Mouse (Mus musculus): ENCODE measurements around the gene Sema3a. TPM values are rescaled to one million over a fixed set of nuclear protein-coding genes. Genes with fewer than 3 reads are reported as not detected.

The Sema3a gene
- polyA plus RNA-seq, 1 experiment: 0.24 TPM

DNA sequence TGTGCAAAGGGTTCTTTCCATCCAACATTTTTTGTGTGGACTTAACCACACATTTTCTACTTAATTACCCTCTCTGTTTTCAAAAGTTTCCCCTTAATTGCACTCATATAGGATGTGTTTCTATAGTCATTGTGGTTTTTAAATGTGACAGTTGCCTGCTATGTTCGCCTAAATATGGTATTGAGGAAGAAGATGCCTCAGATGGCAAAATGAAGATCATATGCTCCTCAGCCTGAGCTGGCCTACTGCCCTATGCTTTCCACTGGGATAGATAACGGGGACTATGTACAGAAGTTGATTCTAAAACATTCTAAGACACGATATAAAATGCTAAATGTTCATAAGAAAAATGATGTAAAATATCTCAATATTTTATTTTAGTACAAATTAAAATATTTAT lies 138.3 kb downstream of the Sema3a start:
- no peaks in the 10 kb centered on the region for H3K27me3 ChIP-seq (ENCODE audit: control insufficient read depth, insufficient read depth, low read length, poor library complexity, severe bottlenecking)
- H3K4me1 ChIP-seq (ENCODE audit: control insufficient read depth, insufficient read depth, low read length): no peaks in the 10 kb centered on the region

GRCm38 (mm10) chr5:13312667-13313066 lies 187.5 kb downstream of the Sema3a start:
- H3K27ac ChIP-seq (ENCODE audit: insufficient read depth, low read length): no peak overlapping the region
- no peak overlapping the region for H3K4me3 ChIP-seq (ENCODE audit: low read depth, low read length)
- H3K4me1 ChIP-seq (ENCODE audit: control insufficient read depth, insufficient read depth, low read length): no peaks in the 10 kb centered on the region
- no peak overlapping the region for H3K9ac ChIP-seq (ENCODE audit: low read depth, poor library complexity, severe bottlenecking)
- TF ChIP-seq POLR2A (IDR thresholded peaks at IDR 0.05; ENCODE audit: insufficient read depth, low read length): no peak
- no peak for TF ChIP-seq EP300 (IDR thresholded peaks at IDR 0.05; ENCODE audit: insufficient read depth, low read depth, low read length)
- no peak for TF ChIP-seq CTCF (IDR thresholded peaks at IDR 0.05; ENCODE audit: low read depth, low read length)
- H3K36me3 ChIP-seq (ENCODE audit: control insufficient read depth, insufficient read depth, low read length, poor library complexity, severe bottlenecking): no peaks in the 10 kb centered on the region
- no peaks in the 10 kb centered on the region; the same call in 1 of the 2 replicates for H3K27me3 ChIP-seq (ENCODE audit: control insufficient read depth, insufficient read depth, low read length, poor library complexity, severe bottlenecking)
- no peaks in the 10 kb centered on the region for H3K9me3 ChIP-seq (replicated peaks; ENCODE audit: control insufficient read depth, insufficient read depth, low read length, poor library complexity, severe bottlenecking)

More for the DNA sequence above, 138.3 kb downstream of the Sema3a start:
- TF ChIP-seq POLR2A (IDR thresholded peaks at IDR 0.05; ENCODE audit: insufficient read depth, low read length) (no peak), CTCF (IDR thresholded peaks at IDR 0.05; ENCODE audit: low read depth, low read length) (no peak), EP300 (IDR thresholded peaks at IDR 0.05; ENCODE audit: insufficient read depth, low read depth, low read length) (no peak)
- no peaks in the 10 kb centered on the region for H3K9me3 ChIP-seq (replicated peaks; ENCODE audit: control insufficient read depth, insufficient read depth, low read length, poor library complexity, severe bottlenecking)
- H3K27ac ChIP-seq (ENCODE audit: insufficient read depth, low read length): no peak overlapping the region
- H3K9ac ChIP-seq (ENCODE audit: low read depth, poor library complexity, severe bottlenecking): no peak overlapping the region
- H3K4me3 ChIP-seq (ENCODE audit: low read depth, low read length): no peak overlapping the region
- H3K36me3 ChIP-seq (ENCODE audit: control insufficient read depth, insufficient read depth, low read length, poor library complexity, severe bottlenecking): no peaks in the 10 kb centered on the region

DNA sequence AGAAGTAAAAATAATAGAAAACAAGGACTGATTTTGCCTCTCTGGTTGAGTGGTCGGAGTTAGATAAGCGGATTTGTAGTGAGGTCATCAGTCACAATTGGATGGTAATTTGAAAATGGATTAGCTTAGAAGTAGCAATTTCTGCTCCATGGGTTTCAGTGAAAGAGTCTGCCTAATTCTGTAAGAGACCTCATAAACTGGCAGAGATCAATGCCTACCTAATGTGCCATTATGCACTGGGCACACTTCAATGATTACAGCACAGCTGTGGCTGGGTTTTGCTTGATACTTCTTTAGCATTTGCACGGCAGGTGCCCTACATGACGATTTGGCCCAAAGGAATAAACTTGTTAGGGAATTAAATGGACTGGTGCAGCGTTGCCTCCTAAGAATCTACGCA lies 188.8 kb downstream of the Sema3a start:
- Histone ChIP-seq H3K27ac (ENCODE audit: insufficient read depth, low read length) (no peak overlapping the region), H3K27me3 (ENCODE audit: control insufficient read depth, insufficient read depth, low read length, poor library complexity, severe bottlenecking) (no peaks in the 10 kb centered on the region; the same call in 1 of the 2 replicates), H3K9me3 (replicated peaks; ENCODE audit: control insufficient read depth, insufficient read depth, low read length, poor library complexity, severe bottlenecking) (no peaks in the 10 kb centered on the region), H3K36me3 (ENCODE audit: control insufficient read depth, insufficient read depth, low read length, poor library complexity, severe bottlenecking) (no peaks in the 10 kb centered on the region), H3K4me1 (ENCODE audit: control insufficient read depth, insufficient read depth, low read length) (no peaks in the 10 kb centered on the region), H3K9ac (ENCODE audit: low read depth, poor library complexity, severe bottlenecking) (no peak overlapping the region), H3K4me3 (ENCODE audit: low read depth, low read length) (no peak overlapping the region)
- TF ChIP-seq POLR2A (IDR thresholded peaks at IDR 0.05; ENCODE audit: insufficient read depth, low read length) (no peak), EP300 (IDR thresholded peaks at IDR 0.05; ENCODE audit: insufficient read depth, low read depth, low read length) (no peak), CTCF (IDR thresholded peaks at IDR 0.05; ENCODE audit: low read depth, low read length) (no peak)

- Histone ChIP-seq H3K4me3 (ENCODE audit: low read depth, low read length) (no peak overlapping the region), H3K9ac (ENCODE audit: low read depth, poor library complexity, severe bottlenecking) (no peak overlapping the region), H3K27ac (ENCODE audit: insufficient read depth, low read length) (no peak overlapping the region), H3K9me3 (replicated peaks; ENCODE audit: control insufficient read depth, insufficient read depth, low read length, poor library complexity, severe bottlenecking) (no peaks in the 10 kb centered on the region), H3K27me3 (ENCODE audit: control insufficient read depth, insufficient read depth, low read length, poor library complexity, severe bottlenecking) (no peaks in the 10 kb centered on the region; the same call in 1 of the 2 replicates), H3K4me1 (ENCODE audit: control insufficient read depth, insufficient read depth, low read length) (no peaks in the 10 kb centered on the region), H3K36me3 (ENCODE audit: control insufficient read depth, insufficient read depth, low read length, poor library complexity, severe bottlenecking) (no peaks in the 10 kb centered on the region)
- TF ChIP-seq POLR2A (IDR thresholded peaks at IDR 0.05; ENCODE audit: insufficient read depth, low read length) (no peak), EP300 (IDR thresholded peaks at IDR 0.05; ENCODE audit: insufficient read depth, low read depth, low read length) (0 out of 2 replicates have a peak, but pooled peaks have one; percentile 23), CTCF (IDR thresholded peaks at IDR 0.05; ENCODE audit: low read depth, low read length) (no peak)
Observed at GRCm38 (mm10) chr5:13318728-13319429, 193.7 kb downstream of the Sema3a start.

GRCm38 (mm10) chr5:13320138-13320537 lies 194.9 kb downstream of the Sema3a start:
- TF ChIP-seq EP300 (IDR thresholded peaks at IDR 0.05; ENCODE audit: insufficient read depth, low read depth, low read length) (no peak), POLR2A (IDR thresholded peaks at IDR 0.05; ENCODE audit: insufficient read depth, low read length) (no peak), CTCF (IDR thresholded peaks at IDR 0.05; ENCODE audit: low read depth, low read length) (no peak)
- no peaks in the 10 kb centered on the region; the same call in 1 of the 2 replicates for H3K27me3 ChIP-seq (ENCODE audit: control insufficient read depth, insufficient read depth, low read length, poor library complexity, severe bottlenecking)
- no peak overlapping the region for H3K4me3 ChIP-seq (ENCODE audit: low read depth, low read length)
- no peaks in the 10 kb centered on the region for H3K36me3 ChIP-seq (ENCODE audit: control insufficient read depth, insufficient read depth, low read length, poor library complexity, severe bottlenecking)
- no peak overlapping the region for H3K27ac ChIP-seq (ENCODE audit: insufficient read depth, low read length)
- no peaks in the 10 kb centered on the region for H3K4me1 ChIP-seq (ENCODE audit: control insufficient read depth, insufficient read depth, low read length)
- H3K9ac ChIP-seq (ENCODE audit: low read depth, poor library complexity, severe bottlenecking): no peak overlapping the region
- no peaks in the 10 kb centered on the region for H3K9me3 ChIP-seq (replicated peaks; ENCODE audit: control insufficient read depth, insufficient read depth, low read length, poor library complexity, severe bottlenecking)

GRCm38 (mm10) chr5:13327281-13327680 lies 202.1 kb downstream of the Sema3a start:
- Histone ChIP-seq H3K9me3 (replicated peaks; ENCODE audit: control insufficient read depth, insufficient read depth, low read length, poor library complexity, severe bottlenecking) (no peaks in the 10 kb centered on the region), H3K4me1 (ENCODE audit: control insufficient read depth, insufficient read depth, low read length) (no peaks in the 10 kb centered on the region), H3K27me3 (ENCODE audit: control insufficient read depth, insufficient read depth, low read length, poor library complexity, severe bottlenecking) (no peaks in the 10 kb centered on the region), H3K36me3 (ENCODE audit: control insufficient read depth, insufficient read depth, low read length, poor library complexity, severe bottlenecking) (no peaks in the 10 kb centered on the region), H3K27ac (ENCODE audit: insufficient read depth, low read length) (no peak overlapping the region), H3K9ac (ENCODE audit: low read depth, poor library complexity, severe bottlenecking) (no peak overlapping the region), H3K4me3 (ENCODE audit: low read depth, low read length) (no peak overlapping the region)
- TF ChIP-seq POLR2A (IDR thresholded peaks at IDR 0.05; ENCODE audit: insufficient read depth, low read length) (no peak), EP300 (IDR thresholded peaks at IDR 0.05; ENCODE audit: insufficient read depth, low read depth, low read length) (no peak), CTCF (IDR thresholded peaks at IDR 0.05; ENCODE audit: low read depth, low read length) (no peak)

Measured in ES-Bruce4 (cell line).